Mouse (Mus musculus) liver, postnatal 0 days (tissue): ENCODE results near the gene Fndc1.

Source experiments
- CTCF ChIP-seq: sonication (generic); IDR thresholded peaks from 2 replicates; pipeline ENCODE4 v1.5.1; 2016; ENCODE audit warnings: antibody characterized with exemption, low read depth
- EP300 ChIP-seq: IDR thresholded peaks from 2 replicates; pipeline ENCODE4 v1.6.1; 2016; ENCODE audit warnings: antibody characterized with exemption, low read depth, mild to moderate bottlenecking

DNA sequence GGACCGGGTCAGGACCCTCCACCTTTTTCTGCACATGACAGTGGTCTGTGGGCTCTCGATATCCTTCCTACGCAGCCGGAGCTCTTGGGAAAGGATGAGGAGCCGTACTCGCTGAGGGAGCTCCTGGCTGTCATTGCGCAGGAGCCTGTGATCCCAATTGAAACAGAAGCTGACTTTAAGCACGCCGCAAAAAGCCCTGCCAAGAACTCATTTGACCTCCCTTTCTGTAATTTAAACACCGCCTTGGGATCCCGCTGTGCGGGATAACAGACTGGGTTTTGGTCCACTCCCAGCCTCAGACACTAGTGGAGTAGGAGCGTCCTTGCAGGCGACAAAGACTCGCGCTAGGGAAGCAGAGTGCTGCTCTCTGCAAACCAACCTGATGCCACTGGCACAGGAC is 484 bp upstream of the Fndc1 start:
- TF ChIP-seq EP300 = no peak
- no peak for TF ChIP-seq CTCF
